Mouse (Mus musculus) megakaryocyte progenitor cell, adult 5-6 weeks (primary cell): ENCODE measurements around the gene Psg27. TPM values are rescaled to one million over a fixed set of nuclear protein-coding genes. Genes with fewer than 3 reads are reported as not detected.
"Not testable (repeated sequence)": the region's sequence is repeated elsewhere in the genome, so short reads cannot be mapped to it uniquely, and the experiment has no call there.

Experiments
- ATAC-seq: replicated peaks from 2 replicates; pipeline ENCODE4 v1.8.0; 2016; ENCODE audit warnings: mild to moderate bottlenecking, moderate TSS enrichment, inconsistent platforms; ENCODE audit not compliant: poor library complexity
- total RNA-seq, 2 experiments: library from RNA; stranded (forward) in 1 of 2; stranded (reverse) in 1 of 2; fragments of 157-497, 149-512 nt in 1 of 2; fragments of 200-1000 nt in 1 of 2; gene quantifications; 2 replicates each; pipeline versions ENCODE4 v1.2.3 to v1.2.4; 2015 to 2017

Psg27 gene
- not detected in 2 replicates for total RNA-seq (2015)
- total RNA-seq (2017): not detected in 2 replicates

GRCm38 (mm10) chr7:18567205-18567604 is at the start of gene Psg27:
Psg27 (minus strand) TSS chr7:18567305.
- ATAC-seq: no peak

DNA sequence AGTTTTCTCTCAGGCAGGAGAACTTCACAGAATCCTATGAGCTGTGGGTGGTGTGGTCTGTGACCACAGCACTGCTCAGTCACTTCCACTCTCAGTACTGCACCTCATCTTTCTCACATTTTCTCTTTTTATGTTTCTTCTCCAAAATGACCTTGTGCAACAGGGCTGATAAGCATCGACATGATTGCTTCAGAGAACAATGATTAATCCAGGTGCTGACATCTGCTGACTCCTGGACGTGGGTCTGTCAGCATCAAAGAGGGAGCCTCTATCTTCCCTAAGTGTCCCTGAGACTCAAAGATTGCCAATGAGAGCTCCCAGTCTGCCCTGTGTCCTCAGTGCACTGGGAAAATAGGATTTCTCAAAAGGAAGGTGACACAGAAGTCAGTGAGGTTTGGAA is 49.3 kb upstream of the Psg27 start, which contains the start of gene Psg23:
TSS of gene Psg23 (minus strand) at position 101 of the 400 bp plus-strand sequence.
- ATAC-seq: not testable (repeated sequence)

GRCm38 (mm10) chr7:18559850-18560249 is 7.3 kb downstream of the Psg27 start:
- no peak for ATAC-seq

DNA sequence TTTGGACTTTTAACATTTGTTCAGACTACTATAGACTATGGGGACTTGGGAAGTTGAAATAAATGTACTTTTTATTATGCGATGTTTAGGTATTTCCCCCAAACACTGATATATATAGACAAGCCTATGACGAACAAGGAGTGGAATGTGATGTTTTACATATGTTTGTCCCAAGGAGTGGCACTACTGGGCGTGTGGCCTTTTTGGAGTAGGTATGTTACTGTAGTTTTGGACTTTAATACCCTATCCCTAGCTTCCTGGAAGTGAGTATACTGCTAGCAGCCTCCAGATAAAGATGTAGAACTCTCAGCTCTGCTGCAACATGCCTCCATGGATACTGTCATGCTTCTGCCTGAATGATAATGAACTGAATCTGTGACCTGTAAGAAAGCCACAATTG is 11.4 kb downstream of the Psg27 start:
- ATAC-seq: not testable (repeated sequence)

DNA sequence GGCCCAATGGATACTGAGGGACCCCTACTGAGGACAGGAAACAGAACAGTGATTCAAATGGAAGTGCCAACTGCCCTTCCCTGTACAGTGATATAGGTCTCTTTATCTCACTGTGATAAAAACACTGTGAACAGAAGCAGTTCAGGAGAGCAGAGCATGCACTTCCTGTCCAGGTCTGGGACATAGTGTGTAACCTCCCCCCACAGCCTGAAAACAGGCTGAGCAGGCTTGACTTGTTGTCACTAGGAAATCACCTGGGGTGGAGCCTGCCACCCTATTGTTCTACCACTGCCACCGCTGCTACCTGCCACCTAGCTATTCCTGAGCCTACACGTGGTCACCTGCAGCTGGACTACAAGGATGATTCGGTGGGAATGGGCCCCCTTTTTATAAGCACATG is 33.7 kb downstream of the Psg27 start:
- no peak for ATAC-seq

GRCm38 (mm10) chr7:18532169-18532568 is 34.9 kb downstream of the Psg27 start, which contains the start of gene Psg25:
Psg25 (minus strand) TSS chr7:18532269.
- ATAC-seq: no peak

GRCm38 (mm10) chr7:18524668-18525067 is 42.4 kb downstream of the Psg27 start:
- ATAC-seq: no peak

DNA sequence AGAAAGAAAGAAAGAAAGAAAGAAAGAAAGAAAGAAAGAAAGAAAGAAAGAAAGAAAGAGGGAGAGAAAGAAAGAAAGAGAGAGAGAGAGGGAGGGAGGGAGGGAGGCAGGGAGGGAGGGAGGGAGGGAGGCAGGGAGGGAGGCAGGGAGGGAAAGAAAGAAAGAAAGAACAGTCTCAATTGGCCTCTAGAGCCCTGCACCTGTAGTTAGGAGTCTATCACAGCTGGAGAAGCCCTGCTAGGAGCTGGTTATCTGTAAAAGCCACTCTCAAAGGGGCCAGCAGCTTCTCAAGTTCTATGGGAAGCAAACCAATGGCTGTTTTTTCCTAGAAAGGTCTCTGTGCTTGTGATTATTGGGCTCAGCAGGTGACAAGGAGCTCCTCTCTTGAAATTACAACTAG is 54.3 kb downstream of the Psg27 start:
- ATAC-seq: not testable (repeated sequence)

DNA sequence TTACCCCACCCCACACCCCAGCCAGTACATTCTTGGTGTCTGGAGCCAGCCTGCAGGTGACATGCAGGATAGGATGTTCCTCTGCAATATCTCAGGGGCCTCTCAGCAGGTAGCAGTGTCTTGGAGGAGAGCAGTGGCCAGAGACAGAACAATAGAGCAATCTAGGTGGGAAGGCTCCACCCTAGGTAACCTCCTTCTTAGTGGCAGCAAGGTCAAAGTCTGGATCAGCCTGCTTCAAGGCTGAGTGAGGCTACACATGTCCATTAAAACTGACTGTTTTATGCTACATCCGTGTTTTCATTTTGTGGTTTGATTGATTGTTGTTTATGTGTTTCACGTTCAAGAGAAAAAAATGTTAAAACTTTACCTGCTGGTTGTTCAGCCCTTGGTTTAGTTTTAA is 54.7 kb downstream of the Psg27 start:
- not testable (repeated sequence) for ATAC-seq

GRCm38 (mm10) chr7:18511479-18511878 is 55.6 kb downstream of the Psg27 start:
- ATAC-seq: no peak

Other genes with a start within 250 kb of the Psg27 start
- not detected in 2 replicates for gene Psg18, start 212.3 kb downstream of the Psg27 start, total RNA-seq (2015)
- gene Psg18, start 212.3 kb downstream of the Psg27 start, total RNA-seq (2017): not detected in 2 replicates
- not detected in 2 replicates for gene Psg28, start 135.3 kb downstream of the Psg27 start, total RNA-seq (2015)
- gene Psg28, start 135.3 kb downstream of the Psg27 start, total RNA-seq (2017): not detected in 2 replicates
- not detected in 2 replicates for gene Psg26, start 83.1 kb downstream of the Psg27 start, total RNA-seq (2015)
- not detected in 2 replicates for gene Psg26, start 83.1 kb downstream of the Psg27 start, total RNA-seq (2017)
- not detected in 2 replicates for gene Psg25, start 35.0 kb downstream of the Psg27 start, total RNA-seq (2015)
- gene Psg25, start 35.0 kb downstream of the Psg27 start, total RNA-seq (2017): not detected in 2 replicates
- gene Psg23, start 49.2 kb upstream of the Psg27 start, total RNA-seq (2015): not detected in 2 replicates
- not detected in 2 replicates for gene Psg23, start 49.2 kb upstream of the Psg27 start, total RNA-seq (2017)
- not detected in 2 replicates for gene Psg21, start 89.4 kb upstream of the Psg27 start, total RNA-seq (2015)
- not detected in 2 replicates for gene Psg21, start 89.4 kb upstream of the Psg27 start, total RNA-seq (2017)
- not detected in 2 replicates for gene Psg20, start 118.9 kb upstream of the Psg27 start, total RNA-seq (2015)
- not detected in 2 replicates for gene Psg20, start 118.9 kb upstream of the Psg27 start, total RNA-seq (2017)
- not detected in 2 replicates for gene Psg22, start 150.8 kb upstream of the Psg27 start, total RNA-seq (2015)
- not detected in 2 replicates for gene Psg22, start 150.8 kb upstream of the Psg27 start, total RNA-seq (2017)
- gene Psg19, start 231.2 kb upstream of the Psg27 start, total RNA-seq (2015): not detected in 2 replicates
- not detected in 2 replicates for gene Psg19, start 231.2 kb upstream of the Psg27 start, total RNA-seq (2017)